Mouse (Mus musculus) urinary bladder, postnatal 36 days (tissue): ENCODE results near the gene 6820408C15Rik.
"Not testable (repeated sequence)": the region's sequence is repeated elsewhere in the genome, so short reads cannot be mapped to it uniquely, and the experiment has no call there.

Source experiments
- DNase-seq, 2 experiments: peaks; one replicate each; pipeline ENCODE4 v3.0.0; 2022; ENCODE audit warnings: low spot score in 2 of 2, mixed read lengths in 1 of 2

Gene 6820408C15Rik

GRCm38 (mm10) chr2:152410971-152411371 is 4.4 kb upstream of the 6820408C15Rik start:
- DNase-seq = peak in 1 of 2 experiments; percentile 75

- no peak for DNase-seq
Measured at GRCm38 (mm10) chr2:152411471-152411870, 3.9 kb upstream of the 6820408C15Rik start.

- no peak for DNase-seq
Measured at GRCm38 (mm10) chr2:152412526-152413157, 2.7 kb upstream of the 6820408C15Rik start.

GRCm38 (mm10) chr2:152413158-152413764 is 2.1 kb upstream of the 6820408C15Rik start:
- no peak for DNase-seq

- peak in 1 of 2 experiments; percentile 29 for DNase-seq
Measured at GRCm38 (mm10) chr2:152413765-152414584, 1.4 kb upstream of the 6820408C15Rik start.

- DNase-seq = peak; percentile 80 to 84
Measured at GRCm38 (mm10) chr2:152414591-152415165, 709 bp upstream of the 6820408C15Rik start, which contains the start of gene Zcchc3. Gene Zcchc3 (minus strand): TSS chr2:152415027.

GRCm38 (mm10) chr2:152415786-152416185 is 399 bp downstream of the 6820408C15Rik start:
- DNase-seq = no peak

- no peak for DNase-seq
Measured at GRCm38 (mm10) chr2:152427493-152427892, 12.1 kb downstream of the 6820408C15Rik start.

GRCm38 (mm10) chr2:152428481-152428880 is 13.1 kb downstream of the 6820408C15Rik start:
- DNase-seq = not testable (repeated sequence)

- no peak for DNase-seq
Measured at GRCm38 (mm10) chr2:152436405-152436901, 21.1 kb downstream of the 6820408C15Rik start.

- DNase-seq = peak; percentile 68 to 83
Measured at GRCm38 (mm10) chr2:152436983-152437860, 21.8 kb downstream of the 6820408C15Rik start.

GRCm38 (mm10) chr2:152438963-152439362 is 23.6 kb downstream of the 6820408C15Rik start:
- DNase-seq = no peak

- DNase-seq = no peak
Measured at GRCm38 (mm10) chr2:152439833-152440232, 24.4 kb downstream of the 6820408C15Rik start.

GRCm38 (mm10) chr2:152442322-152442721 is 26.9 kb downstream of the 6820408C15Rik start:
- no peak for DNase-seq

GRCm38 (mm10) chr2:152443281-152443680 is 27.9 kb downstream of the 6820408C15Rik start:
- no peak for DNase-seq

GRCm38 (mm10) chr2:152446642-152447041 is 31.3 kb downstream of the 6820408C15Rik start:
- no peak for DNase-seq

GRCm38 (mm10) chr2:152447461-152447860 is 32.1 kb downstream of the 6820408C15Rik start:
- DNase-seq = no peak

- DNase-seq = peak; percentile 32 to 42
Measured at GRCm38 (mm10) chr2:152450241-152450640, 34.9 kb downstream of the 6820408C15Rik start.

GRCm38 (mm10) chr2:152452101-152452781 is 36.9 kb downstream of the 6820408C15Rik start:
- no peak for DNase-seq

GRCm38 (mm10) chr2:152459241-152459640 is 43.9 kb downstream of the 6820408C15Rik start:
- no peak for DNase-seq
